Mouse (Mus musculus): Measurements from ENCODE around the gene Svs3b.
"Not testable (repeated sequence)": the region's sequence is repeated elsewhere in the genome, so short reads cannot be mapped to it uniquely, and the experiment has no call there.

Svs3b gene

DNA sequence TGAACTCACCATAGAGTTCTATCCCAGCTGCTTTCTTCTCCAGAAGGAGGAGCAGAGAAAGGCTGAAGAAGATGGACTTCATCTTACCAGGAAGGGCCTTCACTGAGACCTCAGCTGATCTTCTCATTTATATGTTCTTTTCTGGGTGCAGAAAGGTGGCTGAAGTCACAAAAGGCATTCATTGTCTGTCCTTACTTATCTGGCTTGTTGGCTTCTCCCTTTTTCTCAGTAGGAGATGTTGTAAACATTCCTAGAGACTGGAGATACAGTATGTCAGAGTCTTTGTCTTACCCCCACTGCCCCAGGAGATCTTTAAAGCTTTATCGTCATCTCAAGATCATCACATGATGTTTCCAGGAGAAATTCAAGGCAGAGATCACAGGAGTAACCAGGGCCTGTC is at the start of gene Svs3b:
Gene Svs3b, minus strand, starts transcription at position 101 of the 400 bp plus-strand sequence.
- DNase-seq (ENCODE audit: low read depth, low spot score) = not testable (repeated sequence)

DNA sequence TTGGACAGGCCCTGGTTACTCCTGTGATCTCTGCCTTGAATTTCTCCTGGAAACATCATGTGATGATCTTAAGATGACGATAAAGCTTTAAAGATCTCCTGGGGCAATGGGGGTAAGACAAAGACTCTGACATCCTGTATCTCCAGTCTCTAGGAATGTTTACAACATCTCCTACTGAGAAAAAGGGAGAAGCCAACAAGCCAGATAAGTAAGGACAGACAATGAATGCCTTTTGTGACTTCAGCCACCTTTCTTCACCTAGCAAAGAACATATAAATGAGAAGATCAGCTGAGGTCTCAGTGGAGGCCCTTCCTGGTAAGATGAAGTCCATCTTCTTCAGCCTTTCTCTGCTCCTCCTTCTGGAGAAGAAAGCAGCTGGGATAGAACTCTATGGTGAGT is 32.5 kb upstream of the Svs3b start, which contains the start of gene Svs3a:
Gene Svs3a, plus strand, starts transcription at position 301 of the 400 bp plus-strand sequence.
- not testable (repeated sequence) for DNase-seq (ENCODE audit: low read depth, low spot score)

DNA sequence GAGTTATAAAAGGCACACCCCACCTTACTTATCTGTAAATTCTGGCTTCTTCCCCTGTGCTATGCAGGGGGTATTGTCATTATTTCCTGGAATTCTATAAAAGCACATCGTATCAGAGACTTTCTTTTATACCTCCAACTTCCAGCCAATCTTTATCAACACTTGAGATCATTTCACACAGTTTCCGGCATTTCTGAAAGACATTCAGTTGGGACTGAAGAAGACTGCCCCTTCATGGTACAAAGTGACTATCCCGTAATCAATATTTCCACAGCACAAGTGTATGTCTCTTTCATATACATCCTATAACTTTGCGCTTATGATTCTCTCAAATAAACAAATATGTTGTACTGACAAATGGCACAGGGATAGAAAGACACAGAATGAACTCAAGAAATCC is 21.9 kb upstream of the Svs3b start, which contains the start of gene Svs4:
Gene Svs4, minus strand, starts transcription at position 101 of the 400 bp plus-strand sequence.
- DNase-seq (ENCODE audit: low read depth, low spot score) = no peak

DNA sequence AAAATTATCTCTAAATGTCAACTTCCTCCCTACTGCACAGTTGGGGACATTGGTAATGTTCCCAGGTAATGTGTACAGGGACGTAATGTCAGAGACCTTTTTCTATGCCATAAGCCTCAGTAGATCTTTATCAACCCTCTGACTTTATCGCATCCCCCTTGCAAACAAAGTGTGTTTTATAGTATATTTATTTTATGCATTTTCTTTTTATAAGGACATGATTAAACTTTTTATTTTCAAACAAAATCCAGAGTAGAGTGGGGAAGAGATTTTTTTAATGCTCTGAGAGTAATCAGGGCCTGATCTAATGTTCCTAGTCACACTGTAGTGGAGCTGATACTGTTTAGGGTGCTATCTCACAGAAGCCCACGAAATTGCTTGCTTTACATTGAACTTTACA is 18.1 kb downstream of the Svs3b start, which contains the start of gene Svs2:
Gene Svs2, minus strand, starts transcription at position 101 of the 400 bp plus-strand sequence.
- no peak for DNase-seq (ENCODE audit: low read depth, low spot score)

DNA sequence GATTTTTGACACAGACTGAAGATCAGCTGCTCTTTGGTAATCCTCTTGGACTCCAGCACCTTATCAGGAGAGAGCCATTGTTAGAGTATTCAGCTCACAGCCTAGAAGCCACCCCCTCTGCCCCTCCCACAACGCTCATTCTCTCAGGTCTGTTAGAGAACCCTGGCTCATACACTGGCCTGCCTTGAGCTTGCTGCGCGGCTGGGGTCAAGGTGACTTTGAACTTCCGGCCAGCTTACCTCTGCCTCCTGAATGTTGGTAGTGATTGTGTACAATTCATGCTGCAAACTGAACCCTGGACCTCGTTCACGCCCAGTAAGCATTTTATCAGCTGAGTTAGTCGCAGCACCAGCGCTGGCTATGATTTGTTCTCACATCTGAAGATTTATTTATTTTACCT is 23.8 kb downstream of the Svs3b start:
- peak; percentile 61 for DNase-seq (ENCODE audit: low read depth, low spot score)

DNA sequence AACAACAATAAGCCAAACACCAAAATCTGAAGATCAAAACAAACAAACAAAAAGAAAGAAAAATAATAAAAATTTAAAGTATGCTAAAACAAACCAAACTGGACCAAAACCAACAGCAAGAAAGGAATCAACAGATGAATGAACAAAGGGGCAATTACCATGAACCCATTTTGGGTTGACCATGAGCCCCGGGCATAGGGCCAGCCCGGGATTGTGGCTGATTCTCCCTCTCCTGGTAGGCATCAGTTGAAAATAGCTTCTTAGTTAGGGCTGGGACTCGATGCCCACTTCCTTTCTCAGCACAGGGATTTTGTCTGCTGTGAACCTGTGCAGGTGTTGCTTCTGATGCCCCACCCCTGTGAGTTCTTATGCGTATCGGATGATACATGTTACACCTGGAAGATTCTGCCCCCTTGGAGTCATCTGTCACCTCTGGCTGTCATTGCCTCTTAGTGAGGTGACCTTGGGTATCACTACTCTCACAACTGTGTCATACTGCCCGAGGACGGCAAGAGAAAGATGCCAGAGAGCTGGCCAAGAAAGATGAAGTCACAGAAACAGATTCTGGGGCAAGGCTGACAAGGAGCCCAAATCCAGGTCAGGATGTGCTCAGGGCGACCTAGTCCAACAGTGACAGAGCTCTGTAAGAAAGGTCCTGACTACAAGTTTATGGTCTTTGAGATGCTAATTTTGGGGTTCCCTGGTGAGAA is 27.9 kb downstream of the Svs3b start:
- DNase-seq (ENCODE audit: low read depth, low spot score) = no peak

DNA sequence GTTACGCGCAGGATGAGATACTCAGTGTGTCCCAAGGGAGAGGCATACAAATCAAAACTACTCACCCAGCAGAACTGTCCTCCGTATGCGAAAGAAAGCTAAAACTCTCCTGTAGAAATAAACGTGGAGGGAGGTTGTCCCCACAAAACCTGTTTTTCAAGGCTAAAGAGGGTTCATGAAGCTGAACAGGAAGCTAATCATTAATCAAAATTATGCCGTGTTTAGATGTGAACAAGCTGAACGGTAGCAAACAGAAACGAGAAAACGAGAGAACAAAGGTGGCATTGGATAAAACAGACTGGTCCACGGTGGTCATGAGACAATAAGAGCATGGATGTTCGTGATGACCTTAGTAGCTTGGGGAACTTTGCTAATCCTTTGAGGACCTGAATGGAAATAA is 34.9 kb downstream of the Svs3b start, which contains the start of gene Wfdc15b:
Gene Wfdc15b, minus strand, starts transcription at position 139 of the 400 bp plus-strand sequence.
- DNase-seq (ENCODE audit: low read depth, low spot score) = no peak

DNA sequence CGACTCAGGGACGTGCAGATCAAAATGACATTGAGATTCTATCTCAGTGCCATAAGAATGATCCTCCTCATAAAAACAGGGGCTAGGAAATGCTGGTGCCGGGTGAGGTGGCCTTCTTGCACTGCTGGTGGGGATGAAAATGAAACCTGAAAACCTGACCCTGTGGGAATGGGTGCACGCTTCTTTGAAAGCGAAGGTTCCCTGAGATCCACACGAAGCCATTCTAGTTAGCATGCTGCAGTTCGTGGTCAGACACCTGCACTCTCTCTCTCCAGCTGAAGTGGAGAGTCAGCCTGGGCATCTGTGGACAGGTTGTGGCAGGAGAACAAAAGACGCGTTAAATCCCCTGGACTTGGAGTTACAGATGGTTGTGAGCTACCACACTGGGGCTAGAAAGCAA is 37.1 kb downstream of the Svs3b start:
- no peak for DNase-seq (ENCODE audit: low read depth, low spot score)

DNA sequence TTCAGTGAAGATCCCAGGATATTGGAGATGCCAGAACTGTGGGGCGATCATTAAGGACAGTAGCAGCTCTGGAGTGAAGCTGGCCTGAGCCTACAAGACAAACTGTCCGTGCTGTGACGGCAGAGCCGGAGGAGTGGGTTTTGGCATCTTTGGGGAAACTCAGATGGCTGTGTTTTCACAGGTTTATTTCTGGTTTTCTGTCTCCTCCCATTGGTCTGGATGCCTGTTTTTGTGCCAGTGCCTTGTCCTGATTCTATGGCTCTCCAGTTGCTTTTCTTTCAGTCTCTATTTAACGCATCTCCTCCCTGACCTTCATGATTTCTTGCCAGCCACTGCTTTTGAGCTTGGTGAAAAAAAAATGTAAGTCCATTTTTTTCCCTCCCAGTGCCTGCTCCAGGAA is 43.7 kb downstream of the Svs3b start:
- DNase-seq (ENCODE audit: low read depth, low spot score) = no peak

DNA sequence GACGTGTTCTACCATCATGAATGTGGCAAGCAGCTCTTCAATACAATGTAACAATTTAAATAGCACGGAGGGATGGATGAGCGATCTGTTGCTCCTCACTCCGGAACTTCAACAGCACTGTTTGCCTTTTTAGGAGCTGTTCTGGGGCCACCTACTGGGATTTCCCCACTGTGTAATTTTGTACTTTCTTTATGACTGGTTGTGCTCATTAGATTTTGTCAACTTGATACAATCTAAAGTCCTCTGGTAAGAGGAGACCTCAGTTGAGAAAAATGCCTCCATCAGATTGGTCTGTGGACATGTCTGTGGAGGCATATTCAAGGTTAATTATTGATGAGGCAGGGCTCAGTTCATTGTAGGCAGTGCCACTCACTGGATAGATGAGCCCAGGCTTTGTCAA is 45.5 kb downstream of the Svs3b start:
- no peak for DNase-seq (ENCODE audit: low read depth, low spot score)

DNA sequence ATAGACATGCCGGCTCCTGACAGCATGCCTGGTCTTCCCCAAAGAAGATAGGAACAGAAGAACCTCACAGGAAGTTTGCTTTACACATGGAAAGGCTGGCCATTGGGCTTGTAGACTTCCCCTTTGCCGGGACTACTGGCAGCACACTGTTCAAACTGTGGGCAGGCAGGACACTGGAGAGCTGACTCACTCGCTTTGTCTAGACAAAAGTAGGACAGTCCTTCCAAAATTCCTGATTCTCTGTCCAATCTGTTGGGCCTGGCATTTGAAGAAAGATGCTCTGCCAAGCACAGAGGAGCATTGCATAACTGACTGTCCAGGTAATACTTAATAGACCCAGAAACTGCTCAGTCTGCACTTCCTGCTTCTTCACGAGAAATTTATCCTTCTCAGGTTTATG is 49.8 kb downstream of the Svs3b start:
- DNase-seq (ENCODE audit: low read depth, low spot score) = no peak

DNA sequence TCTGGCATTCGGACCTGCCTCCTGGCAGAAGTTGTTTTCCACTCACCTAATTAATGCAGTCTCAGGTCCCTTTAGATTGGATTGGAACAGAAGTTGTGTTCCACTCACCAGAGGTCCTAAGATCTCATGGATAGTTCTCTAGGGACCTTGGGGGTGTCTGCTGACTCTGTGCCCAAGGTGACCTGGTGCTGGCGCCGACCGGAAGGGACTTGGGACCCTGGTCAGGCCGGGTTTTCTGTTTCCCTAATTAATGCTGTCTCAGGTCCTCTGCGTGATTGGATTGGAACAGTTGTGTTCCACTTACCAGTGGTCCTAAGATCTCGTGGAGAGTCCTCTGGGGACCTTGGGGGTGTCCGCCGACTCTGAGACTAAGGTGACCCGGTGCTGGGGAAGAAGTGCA is 50.4 kb downstream of the Svs3b start:
- not testable (repeated sequence) for DNase-seq (ENCODE audit: low read depth, low spot score)

Data from ZHBTc4 (cell line).